Mouse (Mus musculus): ENCODE data around the gene AI597479.

DNA sequence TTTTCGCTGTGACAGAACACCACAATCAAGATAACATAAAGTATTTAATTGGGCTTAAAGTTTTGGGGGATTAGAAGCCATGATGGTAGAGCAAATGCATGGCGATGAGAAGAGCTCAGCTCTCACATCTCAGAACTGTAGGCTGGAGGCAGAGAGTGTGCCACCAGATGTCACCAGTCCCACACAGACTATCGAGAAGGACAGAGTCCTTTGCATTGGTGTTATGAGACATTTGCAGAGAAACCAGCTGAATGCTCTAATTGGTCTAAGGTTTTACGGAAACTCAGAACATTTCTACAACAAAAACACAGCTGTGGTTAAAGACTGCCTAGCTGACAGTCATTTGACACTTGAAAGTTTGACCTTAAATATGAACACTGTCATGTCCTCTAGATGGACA lies 44.8 kb downstream of the AI597479 start:
- TF ChIP-seq POLR2A (IDR thresholded peaks at IDR 0.05; ENCODE audit: extremely low read depth, insufficient read depth, low read length): no peak
- TF ChIP-seq CTCF (IDR thresholded peaks at IDR 0.05; ENCODE audit: extremely low read depth, insufficient read depth, low read length): peak; percentile 52
